Mouse (Mus musculus) T-cell, adult 2 months (primary cell): ENCODE results near the gene Mrpl22.

ENCODE experiments used
- DNase-seq: peaks from one replicate; pipeline ENCODE4 v3.0.0; 2022; ENCODE audit warnings: low spot score

The Mrpl22 gene

GRCm38 (mm10) chr11:58171459-58172091 is at the start of gene Mrpl22:
TSS of gene Mrpl22 (plus strand) at chr11:58171661.
- DNase-seq, result peak; percentile 90

GRCm38 (mm10) chr11:58123711-58124110 is 47.8 kb upstream of the Mrpl22 start:
- DNase-seq, result no peak

GRCm38 (mm10) chr11:58125021-58125420 is 46.4 kb upstream of the Mrpl22 start:
- DNase-seq, result no peak

GRCm38 (mm10) chr11:58126397-58127160 is 44.9 kb upstream of the Mrpl22 start:
- no peak for DNase-seq

- no peak for DNase-seq
These were observed 43.9 kb upstream of the Mrpl22 start for GRCm38 (mm10) chr11:58127544-58127943.

- no peak for DNase-seq
These were observed 42.1 kb upstream of the Mrpl22 start for GRCm38 (mm10) chr11:58129302-58129843.

GRCm38 (mm10) chr11:58132026-58132425 is 39.4 kb upstream of the Mrpl22 start:
- DNase-seq, result peak; percentile 62

- peak; percentile 7 for DNase-seq
These were observed 36.6 kb upstream of the Mrpl22 start for GRCm38 (mm10) chr11:58134869-58135268.

GRCm38 (mm10) chr11:58135296-58135695 is 36.2 kb upstream of the Mrpl22 start:
- DNase-seq, result no peak

GRCm38 (mm10) chr11:58136677-58137076 is 34.8 kb upstream of the Mrpl22 start:
- DNase-seq, result no peak

- peak; percentile 12 for DNase-seq
These were observed 32.6 kb upstream of the Mrpl22 start for GRCm38 (mm10) chr11:58138821-58139220.

- peak; percentile 39 for DNase-seq
These were observed 32.0 kb upstream of the Mrpl22 start for GRCm38 (mm10) chr11:58139466-58139865.

GRCm38 (mm10) chr11:58143704-58144426 is 27.6 kb upstream of the Mrpl22 start:
- no peak for DNase-seq

GRCm38 (mm10) chr11:58146241-58146640 is 25.2 kb upstream of the Mrpl22 start:
- no peak for DNase-seq

- DNase-seq, result no peak
These were observed 16.0 kb upstream of the Mrpl22 start for GRCm38 (mm10) chr11:58155458-58155857.

- DNase-seq, result no peak
These were observed 14.6 kb upstream of the Mrpl22 start for GRCm38 (mm10) chr11:58156871-58157270.

- peak; percentile 22 for DNase-seq
These were observed 6.4 kb upstream of the Mrpl22 start for GRCm38 (mm10) chr11:58165072-58165471.

GRCm38 (mm10) chr11:58167822-58168166 is 3.7 kb upstream of the Mrpl22 start:
- no peak for DNase-seq

GRCm38 (mm10) chr11:58168167-58168915 is 3.1 kb upstream of the Mrpl22 start, which contains the start of gene Gemin5:
TSS of gene Gemin5 (minus strand) at chr11:58168539.
- peak; percentile 78 for DNase-seq

GRCm38 (mm10) chr11:58169666-58170065 is 1.8 kb upstream of the Mrpl22 start:
- DNase-seq, result no peak

GRCm38 (mm10) chr11:58179563-58179962 is 8.1 kb downstream of the Mrpl22 start:
- peak; percentile 78 for DNase-seq

GRCm38 (mm10) chr11:58179986-58180385 is 8.5 kb downstream of the Mrpl22 start:
- DNase-seq, result peak; percentile 19
